Mouse (Mus musculus): Measurements from ENCODE around the gene Bmpr1a.

GRCm38 (mm10) chr14:34374577-34374976, 128.6 kb downstream of the Bmpr1a start, which contains the start of gene Sncg:
- TF ChIP-seq CTCF (conservative IDR thresholded peaks at IDR 0.05; ENCODE audit: low read length), result no peak
- TF ChIP-seq POU5F1 (IDR thresholded peaks at IDR 0.05; ENCODE audit: borderline replicate concordance, low read length), result no peak
